ENCODE assay signal across 21 mouse cellular contexts in genomic region chr15:80249672-80250071, GRCm38 (mm10). TPM values are rescaled to one million over a fixed set of nuclear protein-coding genes. Genes with fewer than 3 reads are reported as not detected.
DNase-seq lines count a peak whose midpoint lies in the region; ATAC-seq and TF ChIP-seq lines count a peak whose summit lies in the region.
"Had no signal": no experiment of that assay in that cellular context is flagged by ENCODE, and none has a peak within 500 bp of the region (broad histone marks: within the 10 kb centered on the region; RNA-seq: fewer than 3 reads in every experiment).

No protein-coding gene starts in this region.

- WGBS in heart, embryonic 16.5 days, result 89% methylated on average over 10 of the region's 10 CpGs
- WGBS in intestine, postnatal 0 days, result 74% methylated on average over 10 of the region's 10 CpGs
- WGBS in liver, postnatal 0 days (ENCODE audit: insufficient replicate concordance), result 95% methylated on average over 10 of the region's 10 CpGs
- 95% methylated on average over 10 of the region's 10 CpGs for WGBS in forebrain, postnatal 0 days

- peaks cover 85% of the 10 kb centered on the region for H3K4me1 ChIP-seq in erythroblast, embryonic 14.5 days (ENCODE audit: control insufficient read depth)
- H3K4me1 ChIP-seq in heart, embryonic 16.5 days (ENCODE audit: control insufficient read depth, insufficient read depth, low read length), result peaks cover 37% of the 10 kb centered on the region
- H3K4me1 ChIP-seq in intestine, postnatal 0 days (replicated peaks; ENCODE audit: control insufficient read depth, insufficient read depth, low read length), result peaks cover 18% of the 10 kb centered on the region
- H3K4me1 ChIP-seq in liver, postnatal 0 days (ENCODE audit: insufficient read depth), result peaks cover 42% of the 10 kb centered on the region
- peaks cover 7% of the 10 kb centered on the region for H3K4me1 ChIP-seq in forebrain, postnatal 0 days (ENCODE audit: insufficient read depth)

- no peaks in the 10 kb centered on the region for H3K9me3 ChIP-seq in erythroblast, embryonic 14.5 days (ENCODE audit: control insufficient read depth, low read length)
- H3K9me3 ChIP-seq in heart, embryonic 16.5 days (replicated peaks; ENCODE audit: control insufficient read depth, low read length), result no peaks in the 10 kb centered on the region
- H3K9me3 ChIP-seq in intestine, postnatal 0 days (ENCODE audit: control insufficient read depth), result no peaks in the 10 kb centered on the region
- H3K9me3 ChIP-seq in liver, postnatal 0 days (ENCODE audit: low read length), result no peaks in the 10 kb centered on the region
- no peaks in the 10 kb centered on the region for H3K9me3 ChIP-seq in forebrain, postnatal 0 days (ENCODE audit: low read length)
- H3K9me3 ChIP-seq: embryonic facial prominence, embryonic 13.5 days; hindbrain, embryonic 12.5 days; limb, embryonic 10.5 days had no signal

- H3K27me3 ChIP-seq in erythroblast, embryonic 14.5 days (ENCODE audit: control insufficient read depth), result no peaks in the 10 kb centered on the region
- no peaks in the 10 kb centered on the region for H3K27me3 ChIP-seq in heart, embryonic 16.5 days (ENCODE audit: control insufficient read depth, insufficient read depth, low read length)
- no peaks in the 10 kb centered on the region for H3K27me3 ChIP-seq in intestine, postnatal 0 days (replicated peaks; ENCODE audit: control insufficient read depth, insufficient read depth, low read length)
- H3K27me3 ChIP-seq in liver, postnatal 0 days (ENCODE audit: insufficient read depth, low read length), result no peaks in the 10 kb centered on the region
- no peaks in the 10 kb centered on the region for H3K27me3 ChIP-seq in forebrain, postnatal 0 days (ENCODE audit: insufficient read depth, low read length)
- H3K27me3 ChIP-seq: embryonic facial prominence, embryonic 13.5 days; hindbrain, embryonic 12.5 days had no signal

- TF ChIP-seq EP300 in liver, postnatal 0 days (IDR thresholded peaks at IDR 0.05; ENCODE audit: low read depth), result no peak

- peaks cover 93% of the 10 kb centered on the region for H3K36me3 ChIP-seq in erythroblast, embryonic 14.5 days (ENCODE audit: control insufficient read depth)
- H3K36me3 ChIP-seq in heart, embryonic 16.5 days (ENCODE audit: control insufficient read depth, insufficient read depth), result peaks cover 51% of the 10 kb centered on the region
- peaks cover 63% of the 10 kb centered on the region for H3K36me3 ChIP-seq in intestine, postnatal 0 days (ENCODE audit: control insufficient read depth, insufficient read depth)
- peaks cover 48% of the 10 kb centered on the region for H3K36me3 ChIP-seq in liver, postnatal 0 days (replicated peaks; ENCODE audit: insufficient read depth, low read length)
- peaks cover 71% of the 10 kb centered on the region for H3K36me3 ChIP-seq in forebrain, postnatal 0 days (ENCODE audit: insufficient read depth)

- no peak for ATAC-seq in erythroblast, adult 5-6 weeks (replicated peaks; ENCODE audit: low FRiP score, poor library complexity, severe bottlenecking)
- ATAC-seq in heart, embryonic 16.5 days (replicated peaks; ENCODE audit: extremely low read depth, insufficient read depth, low FRiP score), result no peak
- no peak for ATAC-seq in intestine, postnatal 0 days
- no peak for ATAC-seq in liver, postnatal 0 days
- no peak for ATAC-seq in forebrain, postnatal 0 days

- H3K27ac ChIP-seq in heart, embryonic 16.5 days (ENCODE audit: low read length), result peak overlapping the region; percentile 69
- peak overlapping the region; percentile 81; the same call in 1 of the 2 replicates for H3K27ac ChIP-seq in intestine, postnatal 0 days (ENCODE audit: low read depth, low read length)
- H3K27ac ChIP-seq in liver, postnatal 0 days (ENCODE audit: low read depth), result peak overlapping the region; percentile 79; the same call in 1 of the 2 replicates
- H3K27ac ChIP-seq in forebrain, postnatal 0 days (ENCODE audit: low read depth, low read length), result no peak overlapping the region
- H3K27ac ChIP-seq: embryonic facial prominence, embryonic 13.5 days; hindbrain, embryonic 12.5 days; limb, embryonic 10.5 days had no signal

- H3K9ac ChIP-seq in heart, embryonic 16.5 days (ENCODE audit: low read length), result peak overlapping the region; percentile 22; the same call in 1 of the 2 replicates
- no peak overlapping the region for H3K9ac ChIP-seq in intestine, postnatal 0 days (ENCODE audit: low read depth, low read length)
- H3K9ac ChIP-seq in liver, postnatal 0 days (replicated peaks), result peak overlapping the region; percentile 26; the same call in 1 of the 2 replicates
- H3K9ac ChIP-seq in forebrain, postnatal 0 days, result no peak overlapping the region
- H3K9ac ChIP-seq: embryonic facial prominence, embryonic 13.5 days; hindbrain, embryonic 12.5 days had no signal

- TF ChIP-seq CTCF in intestine, postnatal 0 days (IDR thresholded peaks at IDR 0.05; ENCODE audit: low read depth), result no peak
- no peak for TF ChIP-seq CTCF in liver, postnatal 0 days (IDR thresholded peaks at IDR 0.05; ENCODE audit: low read depth)
- TF ChIP-seq CTCF in forebrain, postnatal 0 days (IDR thresholded peaks at IDR 0.05; ENCODE audit: low read depth), result no peak

- no peak overlapping the region for H3K4me2 ChIP-seq in heart, embryonic 16.5 days (ENCODE audit: low read depth, low read length)
- H3K4me2 ChIP-seq in intestine, postnatal 0 days (replicated peaks; ENCODE audit: low read depth), result no peak overlapping the region
- no peak overlapping the region; the same call in 1 of the 2 replicates for H3K4me2 ChIP-seq in liver, postnatal 0 days (ENCODE audit: low read depth, low read length)
- H3K4me2 ChIP-seq in forebrain, postnatal 0 days (ENCODE audit: low read depth), result no peak overlapping the region
- H3K4me2 ChIP-seq: embryonic facial prominence, embryonic 13.5 days; hindbrain, embryonic 12.5 days had no signal

- peak overlapping the region; percentile 31 for H3K4me3 ChIP-seq in erythroblast, embryonic 14.5 days (replicated peaks)
- H3K4me3 ChIP-seq in heart, embryonic 16.5 days (ENCODE audit: low read length), result no peak overlapping the region
- no peak overlapping the region for H3K4me3 ChIP-seq in intestine, postnatal 0 days (ENCODE audit: low read depth, low read length)
- H3K4me3 ChIP-seq in liver, postnatal 0 days (ENCODE audit: low read depth, low read length), result no peak overlapping the region
- no peak overlapping the region for H3K4me3 ChIP-seq in forebrain, postnatal 0 days (ENCODE audit: low read depth, low read length)
- H3K4me3 ChIP-seq: embryonic facial prominence, embryonic 13.5 days; hindbrain, embryonic 12.5 days; limb, embryonic 10.5 days had no signal

- no peak for DNase-seq in heart, adult 8-10 months (ENCODE audit: low spot score)
- DNase-seq in liver, postnatal 0 days, result no peak
- DNase-seq in forebrain, postnatal 0 days, result no peak
- no peak for DNase-seq in layer of hippocampus, adult 9-10 months (ENCODE audit: low spot score)
- DNase-seq: cerebellum, postnatal 14 days; kidney, adult 9 months; kidney, postnatal 36 days; layer of hippocampus, adult 9-11 months; lung, adult 2 months; thymus, adult 2 months had no signal

RNA-seq across cellular contexts. Expression of gene Atf4, which starts 5.3 kb away (rescaled TPM):
- polyA plus RNA-seq in erythroblast, embryonic 14.5 days (2012), result 65.1 and 68.9 TPM in 2 replicates
- total RNA-seq in erythroblast, adult 5-6 weeks (2015; ENCODE audit: low replicate concordance), result 86.3 and 108 TPM in 2 replicates
- 148 and 150 TPM in 2 replicates for total RNA-seq in erythroblast, adult 5-6 weeks (2017; ENCODE audit: low replicate concordance)
- polyA plus RNA-seq in heart, embryonic 16.5 days (2015; fragmentation: Nextera tagmentation; extraction: Ambion mirVana), result 81.8 and 84.6 TPM in 2 replicates
- 10 to 100 TPM; 42.9 to 76.3 (median 65.9) TPM for total RNA-seq in heart, adult 8-10 months (2022)
- 95.2 and 106 TPM in 2 replicates for polyA plus RNA-seq in intestine, postnatal 0 days (2015; fragmentation: Nextera tagmentation; extraction: Ambion mirVana)
- 64.3 and 65.7 TPM in 2 replicates for polyA plus RNA-seq in liver, postnatal 0 days (2015; fragmentation: Nextera tagmentation; extraction: Ambion mirVana)
- total RNA-seq in forebrain, postnatal 0 days (2014; rRNA removed), result 163 and 164 TPM in 2 replicates
- 103 and 109 TPM in 2 replicates for polyA plus RNA-seq in forebrain, postnatal 0 days (2015; fragmentation: Nextera tagmentation; extraction: Ambion mirVana)

RNA-seq across cellular contexts. Expression of gene AC140267.1, which starts 14.0 kb away (rescaled TPM):
- polyA plus RNA-seq in erythroblast, embryonic 14.5 days (2012), result not detected in 2 replicates
- not detected in 2 replicates for total RNA-seq in erythroblast, adult 5-6 weeks (2015; ENCODE audit: low replicate concordance)
- total RNA-seq in erythroblast, adult 5-6 weeks (2017; ENCODE audit: low replicate concordance), result not detected in 2 replicates
- 3.4 TPM in 1 of 2 replicates, not detected in the other for polyA plus RNA-seq in heart, embryonic 16.5 days (2015; fragmentation: Nextera tagmentation; extraction: Ambion mirVana)
- 10 to 100 TPM in 1 of 4 experiments, 1 to 10 TPM in 3; 5.6 to 11.9 (median 8.0) TPM for total RNA-seq in heart, adult 8-10 months (2022)
- not detected in 2 replicates for polyA plus RNA-seq in intestine, postnatal 0 days (2015; fragmentation: Nextera tagmentation; extraction: Ambion mirVana)
- not detected in 2 replicates for polyA plus RNA-seq in liver, postnatal 0 days (2015; fragmentation: Nextera tagmentation; extraction: Ambion mirVana)
- not detected in 2 replicates for total RNA-seq in forebrain, postnatal 0 days (2014; rRNA removed)
- polyA plus RNA-seq in forebrain, postnatal 0 days (2015; fragmentation: Nextera tagmentation; extraction: Ambion mirVana), result not detected in 2 replicates
- total RNA-seq: MEL; midbrain, postnatal 0 days; neutrophil, adult 5-6 weeks had no signal
- polyA plus RNA-seq: embryonic facial prominence, embryonic 13.5 days; hindbrain, embryonic 12.5 days; limb, embryonic 10.5 days; lung, adult 2 months; thymus, adult 2 months had no signal

RNA-seq across cellular contexts. Expression of gene Rps19bp1, which starts 14.4 kb away (rescaled TPM):
- 6.6 and 8.7 TPM in 2 replicates for polyA plus RNA-seq in erythroblast, embryonic 14.5 days (2012)
- 15.4 and 16.5 TPM in 2 replicates for total RNA-seq in erythroblast, adult 5-6 weeks (2015; ENCODE audit: low replicate concordance)
- 5.0 and 10.1 TPM in 2 replicates for total RNA-seq in erythroblast, adult 5-6 weeks (2017; ENCODE audit: low replicate concordance)
- polyA plus RNA-seq in heart, embryonic 16.5 days (2015; fragmentation: Nextera tagmentation; extraction: Ambion mirVana), result 35.3 and 35.7 TPM in 2 replicates
- total RNA-seq in heart, adult 8-10 months (2022), result 10 to 100 TPM; 13.2 to 16.5 (median 14.6) TPM
- polyA plus RNA-seq in intestine, postnatal 0 days (2015; fragmentation: Nextera tagmentation; extraction: Ambion mirVana), result 48.4 and 49.3 TPM in 2 replicates
- 27.0 and 27.5 TPM in 2 replicates for polyA plus RNA-seq in liver, postnatal 0 days (2015; fragmentation: Nextera tagmentation; extraction: Ambion mirVana)
- 38.7 and 56.6 TPM in 2 replicates for total RNA-seq in forebrain, postnatal 0 days (2014; rRNA removed)
- 84.7 and 98.9 TPM in 2 replicates for polyA plus RNA-seq in forebrain, postnatal 0 days (2015; fragmentation: Nextera tagmentation; extraction: Ambion mirVana)

RNA-seq across cellular contexts. Expression of gene Mief1, which starts 15.9 kb away (rescaled TPM):
- 1.5 and 1.7 TPM in 2 replicates for polyA plus RNA-seq in erythroblast, embryonic 14.5 days (2012)
- total RNA-seq in erythroblast, adult 5-6 weeks (2015; ENCODE audit: low replicate concordance), result 6.5 and 7.7 TPM in 2 replicates
- 17.8 and 18.8 TPM in 2 replicates for total RNA-seq in erythroblast, adult 5-6 weeks (2017; ENCODE audit: low replicate concordance)
- polyA plus RNA-seq in heart, embryonic 16.5 days (2015; fragmentation: Nextera tagmentation; extraction: Ambion mirVana), result 26.1 and 30.0 TPM in 2 replicates
- 10 to 100 TPM; 27.0 to 30.7 (median 28.7) TPM for total RNA-seq in heart, adult 8-10 months (2022)
- polyA plus RNA-seq in intestine, postnatal 0 days (2015; fragmentation: Nextera tagmentation; extraction: Ambion mirVana), result 12.0 and 14.2 TPM in 2 replicates
- polyA plus RNA-seq in liver, postnatal 0 days (2015; fragmentation: Nextera tagmentation; extraction: Ambion mirVana), result 8.5 and 8.6 TPM in 2 replicates
- total RNA-seq in forebrain, postnatal 0 days (2014; rRNA removed), result 28.1 and 37.0 TPM in 2 replicates
- polyA plus RNA-seq in forebrain, postnatal 0 days (2015; fragmentation: Nextera tagmentation; extraction: Ambion mirVana), result 13.5 and 20.0 TPM in 2 replicates

RNA-seq across cellular contexts. Expression of gene Cacna1i, which starts 37.4 kb away (rescaled TPM):
- not detected in 2 replicates for polyA plus RNA-seq in erythroblast, embryonic 14.5 days (2012)
- not detected in 2 replicates for total RNA-seq in erythroblast, adult 5-6 weeks (2015; ENCODE audit: low replicate concordance)
- total RNA-seq in erythroblast, adult 5-6 weeks (2017; ENCODE audit: low replicate concordance), result not detected in 2 replicates
- 0.02 TPM in 1 of 2 replicates, not detected in the other for polyA plus RNA-seq in heart, embryonic 16.5 days (2015; fragmentation: Nextera tagmentation; extraction: Ambion mirVana)
- total RNA-seq in heart, adult 8-10 months (2022), result under 1 TPM in 3 of 4 experiments, not detected in 1; 0.03 to 0.37 (median 0.14) TPM
- polyA plus RNA-seq in intestine, postnatal 0 days (2015; fragmentation: Nextera tagmentation; extraction: Ambion mirVana), result 0.03 TPM in 1 of 2 replicates, not detected in the other
- polyA plus RNA-seq in liver, postnatal 0 days (2015; fragmentation: Nextera tagmentation; extraction: Ambion mirVana), result not detected in 2 replicates
- 11.1 and 12.5 TPM in 2 replicates for total RNA-seq in forebrain, postnatal 0 days (2014; rRNA removed)
- polyA plus RNA-seq in forebrain, postnatal 0 days (2015; fragmentation: Nextera tagmentation; extraction: Ambion mirVana), result 0.34 and 0.58 TPM in 2 replicates
- total RNA-seq: MEL had no signal
- polyA plus RNA-seq: embryonic facial prominence, embryonic 13.5 days; stomach, embryonic 16.5 days had no signal

Comparison
In these comparisons a context has a peak if more than half of its experiments do, and no peak if none do; other contexts are left out.
1. H3K9ac ChIP-seq: peak in heart, embryonic 16.5 days (single experiment) and liver, postnatal 0 days (single experiment); none in intestine, postnatal 0 days (single experiment) and forebrain, postnatal 0 days (single experiment).